Mouse (Mus musculus): ENCODE measurements around the gene Spata5.

DNA sequence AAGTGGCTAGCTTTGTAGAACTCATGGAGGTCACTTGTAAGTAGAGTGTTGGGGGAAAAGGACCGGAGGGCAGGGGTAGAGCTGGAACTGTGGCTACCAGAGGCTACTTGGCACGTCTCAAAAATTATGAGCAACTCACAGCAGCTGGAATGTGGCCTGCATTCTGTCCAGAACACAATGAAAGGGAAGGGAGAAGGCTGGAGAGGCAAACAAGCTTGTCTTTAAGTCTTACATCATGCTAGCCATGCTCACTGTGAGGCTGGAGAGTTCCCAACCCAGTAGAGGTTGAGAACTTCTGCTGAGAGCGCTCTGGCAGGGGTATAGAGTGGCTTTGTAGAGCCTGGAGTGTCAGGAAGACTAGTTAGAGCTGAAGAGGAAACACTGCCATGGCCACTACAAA is 22.1 kb upstream of the Spata5 start:
- TF ChIP-seq CTCF (IDR thresholded peaks at IDR 0.05; ENCODE audit: extremely low read depth, insufficient read length, insufficient replicate concordance, low read depth, low read length) = no peak
- TF ChIP-seq POLR2A (IDR thresholded peaks at IDR 0.05; ENCODE audit: low read depth, low read length) = no peak

All from small intestine, adult 2 months (tissue).